Mouse (Mus musculus) kidney, adult 8-10 months (tissue): Measurements from ENCODE around the gene Olfr1152.

Experiments used
- DNase-seq, 2 experiments: peaks; one replicate each; pipeline ENCODE4 v3.0.0; 2022

Olfr1152 gene

DNA sequence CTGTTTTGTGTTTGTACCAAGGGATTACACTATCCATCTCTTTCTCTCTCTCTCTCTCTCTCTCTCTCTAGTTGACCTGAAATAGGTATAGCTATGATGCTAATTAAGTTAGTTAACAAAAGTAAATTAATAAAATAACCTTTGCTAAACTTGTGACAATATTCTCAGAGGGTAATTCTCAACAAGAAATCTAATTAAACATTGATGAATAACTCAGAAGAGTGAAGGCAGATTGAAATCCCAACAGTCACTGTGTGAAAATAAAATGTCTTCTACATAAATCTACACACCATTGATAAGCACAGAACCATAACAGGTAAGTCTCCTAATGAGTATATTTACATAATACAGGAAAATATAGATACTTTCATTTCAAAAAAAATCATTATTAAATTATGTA lies at the start of gene Olfr1152:
TSS of gene Olfr1152 (plus strand) at position 301 of the 400 bp plus-strand sequence.
- no peak for DNase-seq

- DNase-seq: no peak
These were observed 36.1 kb upstream of the Olfr1152 start, which contains the start of gene Olfr1148 for GRCm38 (mm10) chr2:87830233-87830632. Gene Olfr1148 (plus strand): TSS chr2:87830533.

DNA sequence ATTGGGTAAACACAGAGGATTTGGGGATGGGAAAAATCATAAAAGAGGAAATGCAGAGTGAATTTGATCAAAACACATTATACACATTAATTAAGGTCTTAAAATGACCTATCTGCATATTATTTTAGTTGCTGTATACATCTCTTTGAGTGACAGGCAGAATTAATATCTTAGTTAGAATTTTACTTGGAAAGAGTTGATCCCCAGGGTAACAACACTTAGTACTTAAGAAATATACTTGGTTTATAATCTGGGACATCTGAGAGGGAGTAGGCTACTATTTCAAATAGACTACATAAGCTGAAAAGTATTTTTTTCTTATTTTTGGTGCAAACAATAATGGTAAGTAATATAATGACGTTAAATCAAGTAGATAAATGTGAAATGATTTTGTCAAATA lies 22.6 kb upstream of the Olfr1152 start, which contains the start of gene Olfr1150-ps1:
TSS of gene Olfr1150-ps1 (plus strand) at position 301 of the 400 bp plus-strand sequence.
- no peak for DNase-seq

DNA sequence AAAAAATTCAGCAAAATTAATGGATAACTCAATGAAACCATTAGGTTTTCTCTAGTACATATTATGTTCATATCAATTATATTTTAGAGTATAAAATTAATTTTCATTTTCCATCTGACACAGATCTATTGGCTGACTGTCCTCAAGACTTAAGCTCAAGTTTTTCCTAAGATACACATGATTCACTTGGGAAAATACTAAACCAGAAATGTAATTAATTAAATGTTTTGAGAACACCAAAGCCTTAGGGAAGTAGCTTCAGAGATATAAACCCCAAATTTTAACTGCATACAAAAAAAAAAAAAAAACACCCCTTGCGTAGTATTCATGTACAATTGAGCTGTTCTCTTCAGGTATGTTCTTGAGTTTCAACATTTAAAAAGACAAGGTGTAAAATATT lies 10.7 kb upstream of the Olfr1152 start, which contains the start of gene Olfr1151:
TSS of gene Olfr1151 (plus strand) at position 301 of the 400 bp plus-strand sequence.
- DNase-seq: no peak

DNA sequence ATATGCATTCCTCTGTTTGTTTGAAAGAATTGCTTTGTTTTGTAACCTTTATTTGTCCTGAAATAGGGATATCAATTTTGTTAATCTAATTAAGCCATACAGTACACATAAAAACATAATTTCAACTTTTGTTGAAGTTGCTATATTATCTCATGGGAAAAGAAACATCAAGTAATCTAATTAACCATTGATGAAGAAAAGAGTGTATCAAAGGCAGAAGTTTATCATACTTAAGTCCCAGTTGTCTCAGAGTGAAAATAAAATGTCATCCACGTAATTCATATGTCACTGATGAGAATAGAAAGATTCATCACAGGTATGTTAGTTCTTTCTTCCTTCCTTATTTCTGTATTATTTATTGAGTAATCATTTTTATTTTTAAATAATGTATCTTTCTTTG lies 28.4 kb downstream of the Olfr1152 start, which contains the start of gene Olfr1153:
TSS of gene Olfr1153 (plus strand) at position 301 of the 400 bp plus-strand sequence.
- DNase-seq: no peak

- no peak for DNase-seq
These were observed 38.8 kb downstream of the Olfr1152 start, which contains the start of gene Olfr1154 for GRCm38 (mm10) chr2:87905066-87905465. Gene Olfr1154 (minus strand): TSS chr2:87905166.
